Mouse (Mus musculus) embryonic fibroblast, embryonic 13.5 days (primary cell): ENCODE measurements around the gene Hist2h2aa2. TPM values are rescaled to one million over a fixed set of nuclear protein-coding genes. Genes with fewer than 3 reads are reported as not detected.
A peak's percentile ranks its signal among the peaks of the same experiment; 100 is the strongest.
"Not testable (repeated sequence)": the region's sequence is repeated elsewhere in the genome, so short reads cannot be mapped to it uniquely, and the experiment has no call there.

Experiments
- H3K27ac ChIP-seq: 2 replicates; pipeline ENCODE4 v1.5.1; 2012; ENCODE audit warnings: low read length, control low read depth, inconsistent platforms; ENCODE audit not compliant: insufficient read depth
- H3K4me1 ChIP-seq: 2 replicates; pipeline ENCODE4 v1.6.1; 2011; ENCODE audit warnings: low read length; ENCODE audit not compliant: control insufficient read depth, insufficient read depth
- H3K4me3 ChIP-seq: 2 replicates; pipeline ENCODE4 v1.5.1; 2011; ENCODE audit warnings: mild to moderate bottlenecking, control low read depth, low read length; ENCODE audit not compliant: insufficient read depth
- CTCF ChIP-seq: IDR thresholded peaks from 2 replicates; pipeline ENCODE4 v1.5.1; 2011; ENCODE audit warnings: mild to moderate bottlenecking, control low read depth, low read length, moderate library complexity, borderline replicate concordance; ENCODE audit not compliant: insufficient read depth
- POLR2A ChIP-seq: IDR thresholded peaks from 2 replicates; pipeline ENCODE4 v1.6.1; 2011; ENCODE audit warnings: low read depth, mild to moderate bottlenecking, control low read depth, low read length, moderate library complexity
- polyA plus RNA-seq: library from polyadenylated mRNA; stranded (reverse); fragments of >200 nt; gene quantifications from 2 replicates; pipeline ENCODE4 v1.2.4, GENCODE M21; 2011; ENCODE audit warnings: low read depth; ENCODE audit not compliant: missing spikeins, insufficient read length

The Hist2h2aa2 gene
- polyA plus RNA-seq, 1 experiment, result not detected

DNA sequence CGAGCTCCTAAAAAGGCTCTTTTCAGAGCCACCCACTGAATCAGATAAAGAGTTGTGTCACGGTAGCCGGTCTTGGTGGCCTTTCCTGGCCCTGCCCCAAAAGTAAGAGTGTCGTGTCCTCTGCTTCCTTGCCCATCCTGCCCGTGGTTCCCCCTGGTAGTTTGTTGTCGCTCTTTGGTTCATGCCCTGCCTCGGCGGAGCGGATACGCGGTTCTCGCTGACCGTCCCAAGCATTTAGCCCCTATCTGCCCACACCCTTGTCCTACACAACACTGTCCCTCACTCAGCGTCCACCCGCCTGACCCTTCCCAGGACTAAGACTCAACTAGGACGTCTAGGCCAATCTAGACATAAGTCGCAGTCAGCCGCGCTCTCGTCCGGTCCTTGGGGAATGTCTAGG is 5.9 kb upstream of the Hist2h2aa2 start:
- TF ChIP-seq POLR2A, result peak; percentile 55
- not testable (repeated sequence) for H3K4me1 ChIP-seq
- H3K4me3 ChIP-seq, result peak overlapping the region; percentile 32; the same call in 1 of the 2 replicates
- peak overlapping the region; percentile 81 for H3K27ac ChIP-seq

DNA sequence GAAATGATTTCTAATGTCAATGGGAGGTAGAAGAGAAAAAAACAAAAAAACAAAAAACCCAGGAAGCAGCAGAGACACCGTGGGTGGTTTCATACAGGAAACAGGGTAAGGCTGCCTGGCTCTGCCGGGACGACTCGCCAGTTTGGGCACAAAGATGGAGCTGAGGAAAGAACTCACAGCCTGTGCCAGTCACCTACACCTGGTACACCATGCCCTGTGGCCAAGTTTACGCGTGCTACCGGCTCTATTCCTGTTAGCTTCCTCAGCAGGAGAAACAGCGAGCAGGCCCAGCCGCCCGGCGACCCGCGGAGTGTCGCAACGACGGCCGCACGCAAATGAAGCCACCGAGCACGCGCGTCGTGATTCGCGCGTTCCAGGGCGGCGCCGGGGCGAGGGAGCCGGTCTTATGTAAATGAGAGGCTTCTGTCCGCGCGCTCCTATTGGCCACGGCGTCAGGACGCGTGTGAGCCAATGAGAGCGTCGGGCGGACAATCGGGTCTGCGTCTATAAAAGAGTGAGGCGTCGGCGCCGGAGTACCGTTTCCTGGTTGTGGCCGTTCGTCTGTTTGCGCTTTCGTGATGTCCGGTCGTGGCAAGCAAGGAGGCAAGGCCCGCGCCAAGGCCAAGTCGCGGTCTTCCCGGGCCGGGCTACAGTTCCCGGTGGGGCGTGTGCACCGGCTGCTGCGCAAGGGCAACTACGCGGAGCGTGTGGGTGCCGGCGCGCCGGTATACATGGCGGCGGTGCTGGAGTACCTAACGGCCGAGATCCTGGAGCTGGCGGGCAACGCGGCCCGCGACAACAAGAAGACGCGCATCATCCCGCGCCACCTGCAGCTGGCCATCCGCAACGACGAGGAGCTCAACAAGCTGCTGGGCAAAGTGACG is 5.2 kb upstream of the Hist2h2aa2 start, which contains the start of gene Hist2h2aa1:
Gene Hist2h2aa1 (plus strand): TSS at position 495 of the 884 bp plus-strand sequence.
- Histone ChIP-seq H3K27ac (peak within 1 kb of the TSS; percentile 93), H3K4me3 (peak within 1 kb of the TSS; percentile 49)
- TF ChIP-seq POLR2A, result peak; percentile 65
- H3K4me1 ChIP-seq, result not testable (repeated sequence)

DNA sequence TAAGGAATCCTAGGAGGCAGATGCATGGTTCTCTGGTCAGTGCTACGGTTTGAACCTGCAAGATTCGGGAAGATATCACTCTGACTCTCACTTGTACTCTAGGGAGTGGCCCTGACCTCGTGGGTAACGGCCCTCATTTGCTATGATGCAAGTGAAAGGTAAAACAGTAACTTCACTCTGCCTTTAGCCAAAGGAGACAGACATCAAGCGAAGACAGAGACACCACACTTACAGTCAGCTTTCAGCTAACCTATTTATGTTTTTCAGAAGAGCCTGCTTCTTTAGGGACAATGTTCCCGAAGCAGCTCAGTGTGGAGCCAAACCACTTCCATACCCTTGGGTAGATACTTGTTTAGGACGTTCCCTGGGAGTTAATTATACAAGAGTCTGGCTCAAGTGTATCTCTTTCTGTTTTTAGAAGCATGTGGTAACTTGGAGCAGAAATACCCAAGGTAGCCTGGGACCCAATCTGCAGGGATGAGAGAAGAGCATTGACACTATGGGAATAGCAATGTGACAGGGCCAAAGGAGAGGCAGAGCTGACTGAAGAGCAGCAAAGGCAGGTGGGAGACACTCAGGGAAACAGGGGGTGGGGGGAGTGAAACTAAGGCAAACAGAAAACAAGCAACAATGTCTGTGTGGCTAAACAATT is 4.0 kb upstream of the Hist2h2aa2 start:
- peak overlapping the region; percentile 93; the same call in 1 of the 2 replicates for H3K27ac ChIP-seq
- no peak overlapping the region for H3K4me3 ChIP-seq
- TF ChIP-seq CTCF (no peak), POLR2A (no peak; the same call in 1 of the 2 replicates)
- H3K4me1 ChIP-seq, result peaks cover 4% of the 10 kb centered on the region; the same call in 1 of the 2 replicates

DNA sequence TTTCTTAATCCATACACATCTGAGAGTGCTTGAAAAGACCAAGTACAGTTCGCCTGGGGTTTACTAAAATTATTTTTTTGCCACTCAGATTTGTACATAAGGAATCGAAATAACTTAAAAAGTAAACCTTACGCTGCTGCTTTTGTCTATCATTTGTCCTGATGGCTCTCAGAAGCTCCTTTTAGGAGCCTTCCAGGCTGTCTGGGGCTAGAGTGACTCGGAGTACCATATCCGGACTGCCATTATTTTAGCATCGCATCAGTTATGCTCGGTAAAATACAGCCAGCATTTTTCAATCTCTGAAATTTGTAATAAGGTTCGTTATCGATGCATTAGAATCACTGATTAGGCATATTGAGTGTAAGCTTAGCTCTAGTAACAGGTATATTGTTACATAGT is 722 bp upstream of the Hist2h2aa2 start:
- Histone ChIP-seq H3K4me3 (no peak overlapping the region), H3K27ac (peak overlapping the region; percentile 80), H3K4me1 (peaks cover 8% of the 10 kb centered on the region)
- TF ChIP-seq POLR2A (no peak), CTCF (no peak)

DNA sequence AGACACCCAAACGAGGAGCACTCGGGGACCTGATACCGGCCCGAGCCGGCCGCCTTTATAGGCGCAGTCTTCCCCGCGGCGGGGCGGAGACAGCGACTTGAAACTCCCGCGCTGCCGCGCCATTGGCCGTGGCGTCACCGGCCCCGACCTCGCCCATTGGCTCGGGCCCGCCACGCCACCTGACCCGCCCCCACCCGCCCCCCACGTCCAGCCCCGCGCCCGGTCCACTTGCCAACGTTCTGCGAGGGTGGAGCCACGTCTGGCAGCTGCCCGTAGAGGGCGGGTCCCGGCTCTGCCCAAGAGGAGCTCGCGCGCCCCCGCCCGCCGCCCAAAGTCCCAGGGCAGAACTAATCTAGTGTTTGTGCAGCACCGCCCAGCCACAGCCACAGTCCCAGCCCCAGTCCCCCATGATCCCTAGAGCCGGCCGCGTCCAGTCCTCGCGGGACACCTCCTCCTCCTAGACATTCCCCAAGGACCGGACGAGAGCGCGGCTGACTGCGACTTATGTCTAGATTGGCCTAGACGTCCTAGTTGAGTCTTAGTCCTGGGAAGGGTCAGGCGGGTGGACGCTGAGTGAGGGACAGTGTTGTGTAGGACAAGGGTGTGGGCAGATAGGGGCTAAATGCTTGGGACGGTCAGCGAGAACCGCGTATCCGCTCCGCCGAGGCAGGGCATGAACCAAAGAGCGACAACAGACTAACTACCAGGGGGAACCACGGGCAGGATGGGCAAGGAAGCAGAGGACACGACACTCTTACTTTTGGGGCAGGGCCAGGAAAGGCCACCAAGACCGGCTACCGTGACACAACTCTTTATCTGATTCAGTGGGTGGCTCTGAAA is 902 bp downstream of the Hist2h2aa2 start, which contains the start of gene Hist2h3c2:
Gene Hist2h3c2 (minus strand): TSS at position 174 of the 840 bp plus-strand sequence.
- TF ChIP-seq POLR2A, result peak; percentile 60
- H3K4me1 ChIP-seq, result not testable (repeated sequence)
- peak within 1 kb of the TSS; percentile 55 for H3K4me3 ChIP-seq

DNA sequence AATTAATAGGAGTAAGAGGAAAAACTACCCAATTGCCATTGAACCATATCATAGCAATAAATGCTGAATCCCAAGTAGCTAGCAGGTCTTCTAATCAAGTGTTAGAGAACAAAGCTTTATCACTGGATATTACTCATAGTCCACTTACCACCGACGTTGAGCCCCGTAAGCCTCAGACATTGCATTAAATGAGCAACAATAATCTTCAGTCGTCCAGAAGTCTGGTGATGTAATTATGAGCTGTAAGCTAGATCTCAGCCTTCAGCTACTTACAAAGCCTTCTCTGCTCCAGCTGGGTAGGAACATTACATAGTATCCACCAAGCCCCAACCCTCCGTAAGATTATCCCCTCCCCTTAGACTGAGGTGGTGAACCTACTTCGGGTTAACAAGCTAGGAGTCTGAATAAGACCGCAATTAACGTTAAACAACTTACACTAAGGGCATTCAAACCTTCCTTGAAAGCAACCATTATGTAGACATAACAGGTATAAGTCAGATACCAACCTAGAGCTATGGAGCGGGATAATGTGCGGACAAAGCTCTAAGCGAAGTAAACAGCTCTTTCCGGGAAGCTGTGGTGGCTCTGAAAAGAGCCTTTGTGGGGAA is 2.1 kb downstream of the Hist2h2aa2 start:
- Histone ChIP-seq H3K4me1 (peaks cover 3% of the 10 kb centered on the region; the same call in 1 of the 2 replicates), H3K27ac (peak overlapping the region; percentile 83), H3K4me3 (peak overlapping the region; percentile 55)
- TF ChIP-seq POLR2A (peak; percentile 82), CTCF (no peak)

More for the DNA sequence above, 902 bp downstream of the Hist2h2aa2 start, which contains the start of gene Hist2h3c2:
- H3K27ac ChIP-seq, result peak within 1 kb of the TSS; percentile 91

DNA sequence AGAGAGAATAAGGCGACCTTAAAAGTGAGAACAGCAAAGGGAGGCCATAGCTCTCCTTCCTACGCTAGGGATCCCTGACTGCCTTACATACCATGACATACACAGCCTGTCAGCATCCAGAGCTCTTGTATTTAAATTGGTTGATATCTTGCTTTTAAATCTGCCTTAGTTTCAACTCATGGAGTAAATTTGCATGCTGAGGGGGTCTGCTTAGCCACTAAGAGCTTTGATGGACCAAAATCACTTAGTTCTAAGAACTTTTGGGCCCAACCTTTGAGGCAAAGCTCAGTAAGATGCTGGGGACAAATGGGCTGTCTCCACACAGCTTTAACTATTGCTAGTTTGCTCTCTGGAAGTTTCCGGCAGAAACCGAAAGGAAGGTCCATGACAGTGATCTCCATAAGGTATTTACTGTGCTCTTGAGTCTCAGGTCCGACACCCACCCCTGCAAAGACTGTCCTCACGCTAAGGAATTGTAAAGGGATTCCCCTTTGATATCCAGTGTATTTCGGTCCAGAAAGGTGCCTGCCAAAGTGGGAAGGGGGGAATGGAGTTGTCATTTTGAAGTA is 2.7 kb downstream of the Hist2h2aa2 start:
- peak overlapping the region; percentile 55 for H3K4me3 ChIP-seq
- peaks cover 3% of the 10 kb centered on the region; the same call in 1 of the 2 replicates for H3K4me1 ChIP-seq
- TF ChIP-seq POLR2A, result no peak; the same call in 1 of the 2 replicates
- TF ChIP-seq CTCF, result no peak

DNA sequence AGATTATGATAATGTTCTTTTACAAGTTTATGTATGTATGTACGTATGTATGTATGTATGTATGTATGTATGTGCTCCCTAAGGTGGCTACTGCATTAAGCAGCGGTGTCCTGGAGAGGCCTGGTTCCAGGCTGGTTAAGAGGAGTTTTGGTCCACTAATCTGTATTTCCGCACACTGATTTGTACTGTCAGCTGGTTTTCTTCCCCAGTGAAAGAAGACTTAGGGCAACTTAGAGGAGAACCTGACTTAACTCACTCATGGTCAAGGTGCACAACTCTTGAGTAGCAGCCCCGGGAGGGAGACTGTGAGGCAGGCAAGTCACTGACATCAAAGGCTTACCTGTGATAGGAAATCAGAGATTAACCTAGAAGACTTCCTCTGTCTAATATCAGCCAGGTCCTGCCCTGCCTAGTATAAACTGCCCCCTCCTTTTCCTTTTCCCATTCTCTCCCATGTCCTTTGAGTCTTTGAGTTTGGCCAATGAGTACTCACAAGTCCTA is 3.2 kb downstream of the Hist2h2aa2 start:
- Histone ChIP-seq H3K27ac (no peak overlapping the region), H3K4me1 (peaks cover 3% of the 10 kb centered on the region; the same call in 1 of the 2 replicates), H3K4me3 (peak overlapping the region; percentile 55)
- TF ChIP-seq POLR2A (no peak), CTCF (no peak)

More for the DNA sequence above, 2.7 kb downstream of the Hist2h2aa2 start:
- H3K27ac ChIP-seq, result peak overlapping the region; percentile 83
